Mouse (Mus musculus) neural tube, embryonic 15.5 days (tissue): ENCODE data around the gene Nfx1. TPM values are rescaled to one million over a fixed set of nuclear protein-coding genes. Genes with fewer than 3 reads are reported as not detected.

Source experiments
- ATAC-seq: fragments of 200-750 bp; cut with Nextera tagmentation; 2 replicates; pipeline ENCODE4 v1.8.0; 2017; ENCODE audit warnings: mild to moderate bottlenecking, moderate TSS enrichment, moderate library complexity; ENCODE audit not compliant: low FRiP score
- H3K27ac ChIP-seq: fragments of 300-500 bp; sonication (generic); replicated peaks from 2 replicates; pipeline ENCODE4 v1.5.1; 2015; ENCODE audit warnings: mild to moderate bottlenecking, inconsistent platforms
- H3K27me3 ChIP-seq: fragments of 300-500 bp; sonication (generic); replicated peaks from 2 replicates; pipeline ENCODE4 v1.6.1; 2015; ENCODE audit warnings: inconsistent platforms
- H3K36me3 ChIP-seq: fragments of 300-500 bp; sonication (generic); 2 replicates; pipeline ENCODE4 v1.6.1; 2015; ENCODE audit warnings: inconsistent platforms
- H3K4me1 ChIP-seq: fragments of 300-500 bp; sonication (generic); 2 replicates; pipeline ENCODE4 v1.6.1; 2015; ENCODE audit warnings: inconsistent platforms
- H3K4me2 ChIP-seq: fragments of 300-500 bp; sonication (generic); 2 replicates; pipeline ENCODE4 v1.6.1; 2015; ENCODE audit warnings: inconsistent platforms, mild to moderate bottlenecking, moderate library complexity
- H3K4me3 ChIP-seq: fragments of 300-500 bp; sonication (generic); replicated peaks from 2 replicates; pipeline ENCODE4 v1.5.1; 2015; ENCODE audit warnings: mild to moderate bottlenecking, inconsistent platforms
- H3K9ac ChIP-seq: fragments of 300-500 bp; sonication (generic); replicated peaks from 2 replicates; pipeline ENCODE4 v1.6.1; 2015; ENCODE audit warnings: mild to moderate bottlenecking, inconsistent platforms
- H3K9me3 ChIP-seq: fragments of 300-500 bp; sonication (generic); replicated peaks from 2 replicates; pipeline ENCODE4 v1.6.1; 2016; ENCODE audit warnings: inconsistent platforms
- WGBS: fragments of 180-500 bp; shearing (Covaris S2); methylation state at CpG from one replicate; pipeline ENCODE4 v1.1.7; 2015; ENCODE audit warnings: mixed read lengths; 5-methylcytosine and 5-hydroxymethylcytosine counted together
- microRNA-seq: library from miRNA; unstranded; fragments of <30 nt; microRNA quantifications from one replicate; pipeline ENCODE4, GENCODE M21; 2017
- polyA plus RNA-seq: library from polyadenylated mRNA; unstranded; fragments of >200 nt; fragmentation: Nextera tagmentation; extraction: Ambion mirVana; gene quantifications from 2 replicates; pipeline ENCODE4 v1.2.1, GENCODE M21; 2015

The Nfx1 gene
- polyA plus RNA-seq, 1 experiment from 2014 or later, result 95.2 TPM

GRCm38 (mm10) chr4:41073008-41073817, 102.5 kb downstream of the Nfx1 start:
- Histone ChIP-seq H3K9me3 (no peaks in the 10 kb centered on the region), H3K27ac (no peak overlapping the region), H3K4me2 (no peak overlapping the region), H3K4me3 (no peak overlapping the region), H3K27me3 (no peaks in the 10 kb centered on the region), H3K9ac (no peak overlapping the region), H3K4me1 (0 out of 2 replicates have a peak, but pooled peaks cover 4% of the 10 kb centered on the region), H3K36me3 (no peaks in the 10 kb centered on the region)
- ATAC-seq, result no peak
- 82% methylated on average over 12 of the region's 12 CpGs for WGBS

- no peak for ATAC-seq
- H3K9me3 ChIP-seq, result no peaks in the 10 kb centered on the region
- H3K9ac ChIP-seq, result no peak overlapping the region
- H3K27ac ChIP-seq, result no peak overlapping the region
- no peak overlapping the region for H3K4me2 ChIP-seq
- 0 out of 2 replicates have a peak, but pooled peaks cover 4% of the 10 kb centered on the region for H3K4me1 ChIP-seq
- H3K27me3 ChIP-seq, result no peaks in the 10 kb centered on the region
- H3K4me3 ChIP-seq, result no peak overlapping the region
- 83% methylated on average over 6 of the region's 6 CpGs for WGBS
- no peaks in the 10 kb centered on the region for H3K36me3 ChIP-seq
Measured at GRCm38 (mm10) chr4:41074461-41074860, 103.8 kb downstream of the Nfx1 start.

Small RNA genes within 50 kb of the gene (microRNA-seq; reads per million reads assigned to microRNA genes)
- gene Mir3094, result 1.4 reads per million

Other genes starting within 250 kb of the Nfx1 start
- gene Dnaja1, start 248.8 kb upstream of the Nfx1 start, polyA plus RNA-seq, result 652 and 681 TPM in 2 replicates
- 107 and 126 TPM in 2 replicates for gene Smu1, start 213.0 kb upstream of the Nfx1 start, polyA plus RNA-seq
- gene B4galt1, start 116.9 kb upstream of the Nfx1 start, polyA plus RNA-seq, result 8.8 and 16.6 TPM in 2 replicates
- 4.2 TPM in 1 of 2 replicates, not detected in the other for gene Spink4, start 50.9 kb upstream of the Nfx1 start, polyA plus RNA-seq
- 195 and 200 TPM in 2 replicates for gene Bag1, start 22.6 kb upstream of the Nfx1 start, polyA plus RNA-seq
- 137 and 147 TPM in 2 replicates for gene Chmp5, start 22.5 kb upstream of the Nfx1 start, polyA plus RNA-seq
- gene Aqp7, start 77.2 kb downstream of the Nfx1 start, polyA plus RNA-seq, result not detected in 2 replicates
- 0.65 TPM in 1 of 2 replicates, not detected in the other for gene Aqp3, start 127.3 kb downstream of the Nfx1 start, polyA plus RNA-seq
- gene Nol6, start 153.5 kb downstream of the Nfx1 start, polyA plus RNA-seq, result 35.7 and 39.3 TPM in 2 replicates
- 46.4 and 52.2 TPM in 2 replicates for gene Ube2r2, start 164.8 kb downstream of the Nfx1 start, polyA plus RNA-seq